Mouse (Mus musculus) ES-Bruce4 (cell line): ENCODE results near the gene Acy3. TPM values are rescaled to one million over a fixed set of nuclear protein-coding genes. Genes with fewer than 3 reads are reported as not detected.
"Not testable (repeated sequence)": the region's sequence is repeated elsewhere in the genome, so short reads cannot be mapped to it uniquely, and the experiment has no call there.

Source experiments
- H3K27ac ChIP-seq: 2 replicates; pipeline ENCODE4 v1.5.1; 2012; ENCODE audit warnings: low read length, inconsistent platforms; ENCODE audit not compliant: insufficient read depth
- H3K27me3 ChIP-seq: 2 replicates; pipeline ENCODE4 v1.6.1; 2012; ENCODE audit warnings: mild to moderate bottlenecking, low read length, inconsistent platforms; ENCODE audit not compliant: control insufficient read depth, poor library complexity, insufficient read depth, severe bottlenecking
- H3K36me3 ChIP-seq: 2 replicates; pipeline ENCODE4 v1.6.1; 2012; ENCODE audit warnings: inconsistent platforms, mild to moderate bottlenecking, low read length, moderate library complexity; ENCODE audit not compliant: control insufficient read depth, poor library complexity, insufficient read depth, severe bottlenecking
- H3K4me1 ChIP-seq: one replicate; pipeline ENCODE4 v1.8.1; 2011; ENCODE audit warnings: low read length; ENCODE audit not compliant: control insufficient read depth, insufficient read depth
- H3K4me3 ChIP-seq: 2 replicates; pipeline ENCODE4 v1.5.1; 2011; ENCODE audit warnings: low read depth, mild to moderate bottlenecking, low read length
- H3K9ac ChIP-seq: 2 replicates; pipeline ENCODE4 v1.6.1; 2012; ENCODE audit warnings: low read depth, mild to moderate bottlenecking, inconsistent platforms; ENCODE audit not compliant: poor library complexity, severe bottlenecking
- H3K9me3 ChIP-seq: replicated peaks from 2 replicates; pipeline ENCODE4 v1.6.1; 2012; ENCODE audit warnings: mild to moderate bottlenecking, low read length, inconsistent platforms; ENCODE audit not compliant: control insufficient read depth, poor library complexity, insufficient read depth, severe bottlenecking
- CTCF ChIP-seq: IDR thresholded peaks from one replicate; pipeline ENCODE4 v1.8.1; 2011; ENCODE audit warnings: low read depth, low read length
- EP300 ChIP-seq: IDR thresholded peaks from 2 replicates; pipeline ENCODE4 v1.6.1; 2011; ENCODE audit warnings: low read depth, low read length; ENCODE audit not compliant: insufficient read depth
- POLR2A ChIP-seq: IDR thresholded peaks from one replicate; pipeline ENCODE4 v1.8.1; 2011; ENCODE audit warnings: low read length; ENCODE audit not compliant: insufficient read depth
- polyA plus RNA-seq: library from polyadenylated mRNA; stranded (reverse); fragments of >200 nt; gene quantifications from 2 replicates; pipeline ENCODE4 v1.2.4, GENCODE M21; 2011; ENCODE audit warnings: low read depth; ENCODE audit not compliant: missing spikeins, insufficient read depth, insufficient read length

Acy3 gene
- polyA plus RNA-seq, 1 experiment, result 7.8 TPM

DNA sequence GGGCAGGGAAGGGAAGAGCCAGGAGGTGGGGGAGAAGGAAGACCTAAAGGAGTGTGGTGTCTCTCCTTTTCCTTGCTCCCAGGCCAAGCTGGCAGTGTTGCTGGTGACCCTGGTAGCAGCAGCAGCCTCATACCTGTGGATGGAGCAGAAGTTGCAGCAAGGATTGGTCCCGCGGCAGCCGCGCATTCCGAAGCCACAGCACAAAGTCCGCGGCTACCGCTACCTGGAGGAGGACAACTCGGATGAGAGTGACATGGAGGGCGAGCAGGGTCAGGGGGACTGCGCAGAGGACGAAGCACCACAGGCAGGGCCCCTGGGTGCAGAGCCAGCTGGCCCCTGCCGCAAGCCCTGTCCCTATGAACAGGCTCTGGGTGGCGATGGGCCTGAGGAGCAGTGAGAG, 37.8 kb upstream of the Acy3 start:
- H3K9me3 ChIP-seq, result no peaks in the 10 kb centered on the region
- H3K4me3 ChIP-seq, result peak overlapping the region; percentile 11
- H3K36me3 ChIP-seq, result no peaks in the 10 kb centered on the region
- H3K27me3 ChIP-seq, result no peaks in the 10 kb centered on the region
- TF ChIP-seq POLR2A (no peak), CTCF (no peak), EP300 (no peak)
- no peak overlapping the region for H3K27ac ChIP-seq
- H3K9ac ChIP-seq, result 0 out of 2 replicates have a peak overlapping the region, but pooled peaks have one; percentile 21
- H3K4me1 ChIP-seq, result peaks cover 2% of the 10 kb centered on the region

DNA sequence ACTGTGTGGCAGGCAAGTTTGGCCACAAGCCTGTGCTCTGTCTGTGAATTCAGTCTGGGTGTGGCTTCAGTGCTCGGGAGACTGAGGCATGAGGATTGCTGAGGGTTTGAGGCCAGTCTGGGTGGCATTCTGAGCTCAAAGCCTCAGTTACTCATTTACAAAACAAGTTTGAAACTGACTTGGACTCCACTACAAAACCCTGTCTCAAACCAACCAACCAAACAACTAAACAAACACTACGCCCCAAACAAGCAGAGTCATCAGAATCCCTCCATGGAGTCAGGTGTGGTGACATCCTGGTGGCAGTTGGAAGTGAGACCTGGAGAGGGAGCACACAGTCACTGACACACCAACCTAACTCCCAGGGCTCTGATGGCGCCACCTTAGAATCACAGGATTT, 36.0 kb upstream of the Acy3 start:
- TF ChIP-seq EP300 (no peak), CTCF (no peak), POLR2A (no peak)
- Histone ChIP-seq H3K36me3 (no peaks in the 10 kb centered on the region), H3K27me3 (no peaks in the 10 kb centered on the region), H3K9me3 (no peaks in the 10 kb centered on the region), H3K4me1 (peaks cover 2% of the 10 kb centered on the region), H3K27ac (no peak overlapping the region), H3K4me3 (no peak overlapping the region), H3K9ac (no peak overlapping the region)

DNA sequence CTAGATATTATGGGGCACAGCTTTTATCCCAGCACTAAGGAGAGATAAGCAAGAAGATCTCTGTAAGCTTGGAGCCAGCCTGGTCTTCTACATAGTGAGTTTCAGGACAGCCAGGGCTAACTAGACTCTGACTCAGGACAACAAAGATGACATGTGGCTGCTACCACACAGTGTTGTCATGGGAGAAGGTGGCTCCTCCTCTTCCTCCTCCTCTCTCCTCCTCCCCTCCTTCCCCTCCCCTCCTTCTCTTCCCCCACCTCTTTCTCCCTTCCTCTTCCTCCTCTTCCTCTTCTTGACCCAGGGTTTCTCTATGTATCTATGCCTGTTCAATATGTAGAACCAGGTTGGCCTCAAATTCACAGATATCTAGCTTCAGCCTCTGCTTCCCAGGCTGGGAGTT, 34.9 kb upstream of the Acy3 start:
- Histone ChIP-seq H3K27ac (no peak overlapping the region), H3K4me3 (no peak overlapping the region), H3K27me3 (no peaks in the 10 kb centered on the region), H3K36me3 (no peaks in the 10 kb centered on the region), H3K9me3 (no peaks in the 10 kb centered on the region), H3K4me1 (no peaks in the 10 kb centered on the region), H3K9ac (no peak overlapping the region)
- TF ChIP-seq POLR2A (no peak), EP300 (no peak), CTCF (no peak)

DNA sequence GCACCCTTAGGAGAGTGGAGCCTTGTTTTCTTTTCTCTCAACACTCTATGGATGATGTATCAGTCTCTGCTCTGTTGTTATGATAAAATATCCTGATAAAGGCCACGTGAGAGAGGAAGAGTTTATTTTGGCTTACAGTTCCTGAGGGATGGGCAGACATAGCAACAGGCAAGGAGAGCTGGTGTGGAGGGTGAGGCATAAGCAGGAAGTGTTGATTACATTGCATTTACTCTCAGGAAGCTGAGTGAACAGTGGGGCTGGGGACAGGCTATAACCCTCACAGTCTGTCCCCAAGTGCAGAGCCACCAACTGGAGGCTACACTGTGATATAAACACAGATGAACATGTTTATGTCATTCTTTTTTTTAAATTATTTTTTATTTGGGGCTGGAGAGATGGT, 34.3 kb upstream of the Acy3 start:
- Histone ChIP-seq H3K9me3 (no peaks in the 10 kb centered on the region), H3K27ac (no peak overlapping the region), H3K4me3 (no peak overlapping the region), H3K4me1 (no peaks in the 10 kb centered on the region), H3K9ac (no peak overlapping the region), H3K27me3 (no peaks in the 10 kb centered on the region), H3K36me3 (no peaks in the 10 kb centered on the region)
- no peak for TF ChIP-seq CTCF
- TF ChIP-seq POLR2A, result no peak
- no peak for TF ChIP-seq EP300

DNA sequence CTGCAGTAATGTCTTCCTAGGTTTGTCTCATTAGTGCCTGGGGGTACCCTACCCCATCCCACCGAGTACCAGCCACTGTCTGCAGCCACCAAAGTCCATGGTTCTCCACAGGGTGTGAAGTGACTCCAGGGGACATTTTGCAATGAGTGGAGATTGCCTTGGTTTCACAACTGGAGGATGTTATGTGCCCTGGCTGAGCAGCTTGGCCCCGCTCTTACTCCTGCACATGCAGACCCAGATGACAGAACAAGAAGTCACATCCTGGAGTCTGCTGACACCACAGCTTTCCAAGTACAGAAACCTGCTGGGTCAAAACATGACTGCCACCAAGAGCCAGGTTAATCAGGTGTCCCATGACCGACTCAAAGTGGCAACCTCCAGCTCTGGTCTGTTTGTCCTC, 31.3 kb upstream of the Acy3 start:
- H3K27ac ChIP-seq, result no peak overlapping the region
- H3K9ac ChIP-seq, result no peak overlapping the region
- TF ChIP-seq POLR2A (no peak), CTCF (no peak), EP300 (no peak)
- H3K9me3 ChIP-seq, result no peaks in the 10 kb centered on the region
- no peaks in the 10 kb centered on the region for H3K4me1 ChIP-seq
- H3K4me3 ChIP-seq, result no peak overlapping the region
- no peaks in the 10 kb centered on the region for H3K36me3 ChIP-seq
- H3K27me3 ChIP-seq, result no peaks in the 10 kb centered on the region

DNA sequence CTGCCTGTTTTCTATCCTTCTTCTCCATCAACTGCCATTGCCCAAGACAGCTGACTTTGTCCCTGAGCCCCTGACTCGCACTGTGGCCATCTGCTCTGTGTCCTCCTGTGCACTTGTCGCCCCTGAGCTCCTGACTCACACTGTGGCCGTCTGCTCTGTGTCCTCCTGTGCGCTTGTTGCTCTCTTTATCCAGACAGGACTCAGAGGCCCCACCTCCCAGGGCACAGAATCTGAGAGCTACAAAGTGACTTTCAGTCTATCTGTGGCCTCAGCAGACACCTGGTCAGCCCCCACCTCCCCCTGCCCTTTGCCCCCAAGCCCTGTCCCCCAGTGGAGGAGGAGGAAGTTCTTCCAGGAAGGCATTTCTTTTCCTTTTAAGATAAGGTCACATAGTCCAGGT, 30.6 kb upstream of the Acy3 start:
- TF ChIP-seq EP300 (no peak), CTCF (no peak), POLR2A (no peak)
- Histone ChIP-seq H3K36me3 (no peaks in the 10 kb centered on the region), H3K9me3 (no peaks in the 10 kb centered on the region), H3K9ac (no peak overlapping the region), H3K4me1 (no peaks in the 10 kb centered on the region), H3K4me3 (no peak overlapping the region), H3K27me3 (no peaks in the 10 kb centered on the region), H3K27ac (no peak overlapping the region)

DNA sequence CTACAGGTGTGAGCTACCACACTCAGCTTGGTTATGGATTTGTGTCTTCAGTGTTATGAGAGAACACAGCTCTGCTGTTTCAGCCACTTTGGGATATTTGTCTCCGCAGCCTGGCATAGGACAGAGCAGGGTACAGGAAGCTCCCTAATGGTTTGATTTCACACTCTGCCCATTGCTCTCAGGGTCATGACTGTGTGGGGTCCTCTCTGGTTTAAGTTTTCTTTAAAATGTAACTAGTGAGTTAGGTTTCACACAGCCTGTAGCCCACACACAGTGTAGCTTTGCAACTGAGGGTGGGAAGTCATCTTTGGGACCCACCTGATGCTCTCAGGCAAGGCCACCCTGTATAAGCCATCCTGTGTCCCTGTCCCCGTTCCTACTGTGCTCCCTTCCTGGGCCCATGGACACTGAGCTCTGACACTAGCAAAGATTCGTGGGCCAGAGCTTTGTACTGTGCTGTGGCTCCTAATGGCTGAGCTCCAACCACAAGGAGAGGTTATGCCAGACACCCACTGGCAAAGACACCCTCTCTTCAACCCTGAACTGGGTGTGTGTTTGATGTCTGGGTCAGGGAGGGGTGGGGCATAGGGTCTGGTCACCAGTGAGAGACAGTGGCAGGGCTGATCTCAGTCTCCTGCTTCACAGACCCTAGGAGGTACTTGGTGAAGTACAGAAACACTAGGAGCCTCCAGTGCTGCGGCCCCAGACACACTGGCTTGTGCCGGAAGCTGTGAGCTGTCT, 28.9 kb upstream of the Acy3 start:
- H3K4me3 ChIP-seq, H3K27ac ChIP-seq, H3K27me3 ChIP-seq, H3K4me1 ChIP-seq, H3K9me3 ChIP-seq, H3K36me3 ChIP-seq, H3K9ac ChIP-seq: not testable (repeated sequence)
